Mouse (Mus musculus): Measurements from ENCODE around the gene Icosl.
A peak's percentile ranks its signal among the peaks of the same experiment; 100 is the strongest.
"Not testable (repeated sequence)": the region's sequence is repeated elsewhere in the genome, so short reads cannot be mapped to it uniquely, and the experiment has no call there.

The Icosl gene

GRCm38 (mm10) chr10:78069101-78070011 lies at the start of gene Icosl:
Gene Icosl, plus strand, starts transcription at chr10:78069302.
- DNase-seq (ENCODE audit: low read depth, low spot score), result peak; percentile 82

GRCm38 (mm10) chr10:78019984-78020383 lies 49.1 kb upstream of the Icosl start:
- DNase-seq (ENCODE audit: low read depth, low spot score), result not testable (repeated sequence)

GRCm38 (mm10) chr10:78025453-78025852 lies 43.6 kb upstream of the Icosl start:
- peak; percentile 48 for DNase-seq (ENCODE audit: low read depth, low spot score)

GRCm38 (mm10) chr10:78028129-78028528 lies 41.0 kb upstream of the Icosl start:
- DNase-seq (ENCODE audit: low read depth, low spot score), result peak; percentile 87

- DNase-seq (ENCODE audit: low read depth, low spot score), result no peak
Measured at GRCm38 (mm10) chr10:78029080-78029479, 40.0 kb upstream of the Icosl start.

- DNase-seq (ENCODE audit: low read depth, low spot score), result no peak
Measured at GRCm38 (mm10) chr10:78031987-78032386, 37.1 kb upstream of the Icosl start.

GRCm38 (mm10) chr10:78037139-78037538 lies 32.0 kb upstream of the Icosl start:
- DNase-seq (ENCODE audit: low read depth, low spot score), result no peak

GRCm38 (mm10) chr10:78041647-78042046 lies 27.5 kb upstream of the Icosl start, which contains the start of gene Dnmt3l:
Gene Dnmt3l, plus strand, starts transcription at chr10:78041947.
- DNase-seq (ENCODE audit: low read depth, low spot score), result no peak

- DNase-seq (ENCODE audit: low read depth, low spot score), result no peak
Measured at GRCm38 (mm10) chr10:78042096-78042495, 27.0 kb upstream of the Icosl start.

- no peak for DNase-seq (ENCODE audit: low read depth, low spot score)
Measured at GRCm38 (mm10) chr10:78042697-78043405, 26.3 kb upstream of the Icosl start.

GRCm38 (mm10) chr10:78043406-78043836 lies 25.7 kb upstream of the Icosl start, which contains the start of gene Aire:
Gene Aire, minus strand, starts transcription at chr10:78043610.
- DNase-seq (ENCODE audit: low read depth, low spot score), result peak; percentile 89

GRCm38 (mm10) chr10:78044531-78044930 lies 24.6 kb upstream of the Icosl start:
- DNase-seq (ENCODE audit: low read depth, low spot score), result no peak

- DNase-seq (ENCODE audit: low read depth, low spot score), result no peak
Measured at GRCm38 (mm10) chr10:78046388-78046787, 22.7 kb upstream of the Icosl start.

GRCm38 (mm10) chr10:78048061-78048730 lies 20.9 kb upstream of the Icosl start:
- no peak for DNase-seq (ENCODE audit: low read depth, low spot score)

GRCm38 (mm10) chr10:78049519-78050035 lies 19.5 kb upstream of the Icosl start:
- no peak for DNase-seq (ENCODE audit: low read depth, low spot score)

- no peak for DNase-seq (ENCODE audit: low read depth, low spot score)
Measured at GRCm38 (mm10) chr10:78054633-78055565, 14.2 kb upstream of the Icosl start.

- no peak for DNase-seq (ENCODE audit: low read depth, low spot score)
Measured at GRCm38 (mm10) chr10:78057056-78057455, 12.0 kb upstream of the Icosl start.

GRCm38 (mm10) chr10:78063122-78063521 lies 6.0 kb upstream of the Icosl start:
- DNase-seq (ENCODE audit: low read depth, low spot score), result no peak

- peak; percentile 58 for DNase-seq (ENCODE audit: low read depth, low spot score)
Measured at GRCm38 (mm10) chr10:78067226-78067625, 1.9 kb upstream of the Icosl start.

GRCm38 (mm10) chr10:78068541-78068940 lies 561 bp upstream of the Icosl start:
- no peak for DNase-seq (ENCODE audit: low read depth, low spot score)

Data from CD4-positive, CD25-positive, alpha-beta regulatory T cell, adult 2 months (primary cell).